Mouse (Mus musculus): ENCODE data around the gene Barx1. TPM values are rescaled to one million over a fixed set of nuclear protein-coding genes. Genes with fewer than 3 reads are reported as not detected.

Gene Barx1
- total and polyA plus RNA-seq, 3 experiments, result not detected

DNA sequence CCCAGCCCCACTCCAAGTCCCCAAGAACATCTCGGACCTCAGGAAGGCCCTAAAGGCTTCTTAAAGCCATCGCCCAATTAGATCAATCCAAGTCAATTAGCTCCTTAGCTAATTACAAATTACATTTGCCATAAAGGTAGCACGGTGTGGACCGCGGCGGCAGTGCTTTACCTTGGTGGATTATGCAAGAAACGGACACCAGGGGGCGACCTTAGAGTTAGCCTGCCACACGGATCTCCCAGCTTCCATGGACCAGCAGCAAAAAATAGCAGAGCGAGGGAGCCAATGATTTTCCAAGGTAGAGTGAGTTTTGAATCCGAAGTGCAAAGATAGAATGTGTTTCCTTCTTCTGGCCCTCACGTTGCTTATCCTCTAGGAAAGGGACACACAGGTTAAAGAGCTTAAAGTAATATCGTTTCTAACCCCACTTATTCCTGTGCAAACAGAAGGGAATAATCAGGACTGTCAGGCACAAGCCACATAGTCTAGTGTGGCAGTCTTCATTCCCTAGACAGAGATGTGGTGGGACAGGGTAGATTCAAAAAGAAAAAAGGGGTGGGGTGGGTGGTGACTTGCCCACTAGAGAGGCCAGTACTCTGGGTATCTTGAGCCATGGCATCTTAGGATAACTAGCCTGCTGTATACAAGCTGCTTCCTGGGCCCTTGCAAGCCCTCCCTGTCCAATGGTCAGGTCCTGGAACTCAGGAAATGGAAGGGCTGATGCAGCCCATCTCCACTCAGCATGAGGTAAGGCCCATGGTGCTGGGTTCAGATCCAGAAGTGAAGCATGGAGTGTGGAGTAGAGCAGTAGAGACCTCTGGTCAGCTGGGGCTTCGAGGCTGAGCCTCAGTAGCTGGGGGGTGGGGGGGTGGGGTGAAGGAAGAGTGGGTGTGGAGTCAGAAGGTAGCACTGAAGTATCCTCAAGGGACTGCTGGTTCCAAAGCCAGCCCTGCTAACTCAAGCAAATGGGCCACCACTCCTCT lies 8.7 kb upstream of the Barx1 start (continued):
- TF ChIP-seq SIN3A (IDR thresholded peaks at IDR 0.05; ENCODE audit: low read length) (no peak), MYC (IDR thresholded peaks at IDR 0.05; ENCODE audit: low read depth, low read length) (no peak)

DNA sequence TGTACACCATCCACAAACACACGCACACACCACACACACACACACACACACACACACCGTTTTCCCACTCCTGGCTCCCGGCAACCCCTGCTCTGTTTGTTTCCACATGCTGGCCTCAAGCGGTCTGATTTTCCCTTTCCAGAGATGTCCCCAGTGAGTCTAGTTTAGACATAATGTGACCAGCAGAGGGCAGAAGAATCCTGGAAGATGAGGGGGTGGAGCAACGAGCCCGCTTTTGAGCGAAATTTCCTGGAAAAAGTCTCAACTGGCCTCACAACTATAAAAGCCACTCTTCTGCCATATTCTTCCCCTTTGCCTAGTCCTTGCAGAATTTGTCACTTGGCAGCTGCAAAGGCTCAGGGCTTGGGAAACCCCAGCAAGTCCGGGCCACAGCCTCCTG lies 7.2 kb upstream of the Barx1 start:
- no peak overlapping the region for H3K27ac ChIP-seq (ENCODE audit: control insufficient read depth, low read depth, low read length)
- H3K27me3 ChIP-seq (ENCODE audit: control insufficient read depth in 1 of 2, insufficient read depth in 2 of 2, low read length in 2 of 2), result no peaks in the 10 kb centered on the region
- no peak for TF ChIP-seq KAT2A (conservative IDR thresholded peaks at IDR 0.05; ENCODE audit: low read depth, low read length)
- TF ChIP-seq ZC3H11A (IDR thresholded peaks at IDR 0.05; ENCODE audit: low read depth, low read length), result peak; percentile 78
- 0 out of 2 replicates have a peak, but pooled peaks have one; percentile 32 for TF ChIP-seq MYC (IDR thresholded peaks at IDR 0.05; ENCODE audit: low read depth, low read length)
- TF ChIP-seq POLR2AphosphoS2 (IDR thresholded peaks at IDR 0.05; ENCODE audit: low read length), result no peak
- TF ChIP-seq CTCF (IDR thresholded peaks at IDR 0.05 in 2 of 3, conservative IDR thresholded peaks at IDR 0.05 in 1 of 3; ENCODE audit: control insufficient read depth in 1 of 3, insufficient read depth in 1 of 3, low read depth in 2 of 3, low read length in 3 of 3, poor library complexity in 1 of 3, severe bottlenecking in 1 of 3), result peak; percentile 50 to 95 (median 75)
- no peak for TF ChIP-seq ZNF384 (IDR thresholded peaks at IDR 0.05; ENCODE audit: low read depth, low read length)
- TF ChIP-seq CHD1 (IDR thresholded peaks at IDR 0.05; ENCODE audit: low read depth, low read length), result no peak
- peak; percentile 83 for TF ChIP-seq RAD21 (IDR thresholded peaks at IDR 0.05; ENCODE audit: low read depth, low read length)
- no peak for TF ChIP-seq MEF2A (IDR thresholded peaks at IDR 0.05; ENCODE audit: extremely low read depth, insufficient replicate concordance, low read depth, low read length, poor library complexity, severe bottlenecking)
- peak; percentile 93 for TF ChIP-seq SMC3 (IDR thresholded peaks at IDR 0.05; ENCODE audit: low read depth, low read length)
- TF ChIP-seq ZMIZ1 (IDR thresholded peaks at IDR 0.05; ENCODE audit: low read depth, low read length), result no peak
- no peak for TF ChIP-seq POLR2A (IDR thresholded peaks at IDR 0.05; ENCODE audit: control insufficient read depth in 1 of 2, insufficient read depth in 1 of 2, low read depth in 1 of 2, low read length in 2 of 2, poor library complexity in 1 of 2)
- DNase-seq (ENCODE audit: low read depth, low spot score), result peak; percentile 74
- H3K4me1 ChIP-seq (ENCODE audit: control insufficient read depth in 1 of 2, insufficient read depth in 2 of 2, low read length in 2 of 2), result peaks cover 0 to 21% of the 10 kb centered on the region in 2 experiments; a peak in 2 of 4 replicates
- peaks cover 0 to 10% of the 10 kb centered on the region in 2 experiments; a peak in 2 of 4 replicates for H3K36me3 ChIP-seq (ENCODE audit: control insufficient read depth in 1 of 2, insufficient read depth in 2 of 2, low read length in 2 of 2)
- no peaks in the 10 kb centered on the region for H3K79me2 ChIP-seq (ENCODE audit: control insufficient read depth, insufficient read depth, low read length, poor library complexity)
- no peak overlapping the region for H3K9ac ChIP-seq (ENCODE audit: control insufficient read depth, low read depth, low read length, poor library complexity, severe bottlenecking)
- no peaks in the 10 kb centered on the region for H3K9me3 ChIP-seq (replicated peaks; ENCODE audit: insufficient read depth, low read length)
- H3K4me3 ChIP-seq (ENCODE audit: control insufficient read depth in 1 of 2, insufficient read depth in 1 of 2, low read depth in 2 of 2, low read length in 2 of 2), result no peak overlapping the region

DNA sequence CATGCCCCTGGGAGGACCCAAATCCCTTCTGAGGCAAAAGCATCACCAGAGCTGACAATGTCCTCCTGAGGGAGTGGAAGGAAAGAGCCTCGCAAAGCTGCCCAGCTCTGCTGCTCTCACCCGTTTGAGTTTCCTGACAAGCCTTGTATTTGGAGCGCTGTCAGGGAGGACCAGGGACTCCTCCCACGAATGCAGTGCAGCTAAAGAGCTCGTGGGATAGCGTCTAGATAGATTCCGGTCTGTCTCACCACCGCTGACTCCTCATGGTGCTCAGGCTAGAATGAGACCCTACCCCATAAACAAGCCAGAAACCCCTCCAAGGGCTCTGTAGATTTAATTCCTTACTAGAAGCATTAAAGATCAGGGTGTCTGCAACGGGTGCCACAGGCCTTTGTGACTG lies 5.0 kb upstream of the Barx1 start:
- Histone ChIP-seq H3K36me3 (ENCODE audit: control insufficient read depth in 1 of 2, insufficient read depth in 2 of 2, low read length in 2 of 2) (no peaks in the 10 kb centered on the region; a peak in 1 of 4 replicates), H3K27me3 (ENCODE audit: control insufficient read depth in 1 of 2, insufficient read depth in 2 of 2, low read length in 2 of 2) (no peaks in the 10 kb centered on the region), H3K9ac (ENCODE audit: control insufficient read depth, low read depth, low read length, poor library complexity, severe bottlenecking) (no peak overlapping the region), H3K79me2 (ENCODE audit: control insufficient read depth, insufficient read depth, low read length, poor library complexity) (no peaks in the 10 kb centered on the region), H3K27ac (ENCODE audit: control insufficient read depth, low read depth, low read length) (no peak overlapping the region), H3K4me3 (ENCODE audit: control insufficient read depth in 1 of 2, insufficient read depth in 1 of 2, low read depth in 2 of 2, low read length in 2 of 2) (no peak overlapping the region), H3K4me1 (ENCODE audit: control insufficient read depth in 1 of 2, insufficient read depth in 2 of 2, low read length in 2 of 2) (peaks cover 0 to 13% of the 10 kb centered on the region in 2 experiments; a peak in 1 of 4 replicates), H3K9me3 (replicated peaks; ENCODE audit: insufficient read depth, low read length) (no peaks in the 10 kb centered on the region)
- TF ChIP-seq CHD1 (IDR thresholded peaks at IDR 0.05; ENCODE audit: low read depth, low read length) (no peak), BHLHE40 (IDR thresholded peaks at IDR 0.05; ENCODE audit: borderline replicate concordance, low read depth, low read length) (no peak), CTCF (IDR thresholded peaks at IDR 0.05 in 2 of 3, conservative IDR thresholded peaks at IDR 0.05 in 1 of 3; ENCODE audit: control insufficient read depth in 1 of 3, insufficient read depth in 1 of 3, low read depth in 2 of 3, low read length in 3 of 3, poor library complexity in 1 of 3, severe bottlenecking in 1 of 3) (no peak), USF1 (IDR thresholded peaks at IDR 0.05; ENCODE audit: low read depth, low read length) (no peak), MAX (IDR thresholded peaks at IDR 0.05; ENCODE audit: low read length) (no peak), GATA1 (IDR thresholded peaks at IDR 0.05; ENCODE audit: low read depth, low read length) (no peak), ETS1 (IDR thresholded peaks at IDR 0.05; ENCODE audit: low read depth, low read length) (no peak), UBTF (IDR thresholded peaks at IDR 0.05; ENCODE audit: borderline replicate concordance, insufficient read depth, low read depth, low read length) (no peak), MEF2A (IDR thresholded peaks at IDR 0.05; ENCODE audit: extremely low read depth, insufficient replicate concordance, low read depth, low read length, poor library complexity, severe bottlenecking) (no peak), GABPA (IDR thresholded peaks at IDR 0.05; ENCODE audit: low read depth, low read length) (no peak), SMC3 (IDR thresholded peaks at IDR 0.05; ENCODE audit: low read depth, low read length) (no peak), ZMIZ1 (IDR thresholded peaks at IDR 0.05; ENCODE audit: low read depth, low read length) (no peak), POLR2AphosphoS2 (IDR thresholded peaks at IDR 0.05; ENCODE audit: low read length) (no peak), TAL1 (IDR thresholded peaks at IDR 0.05; ENCODE audit: low read length) (no peak), MAFK (IDR thresholded peaks at IDR 0.05; ENCODE audit: borderline replicate concordance, low read depth, low read length) (no peak), KAT2A (conservative IDR thresholded peaks at IDR 0.05; ENCODE audit: low read depth, low read length) (no peak), MYB (IDR thresholded peaks at IDR 0.05; ENCODE audit: low read depth, low read length) (no peak)
- DNase-seq (ENCODE audit: low read depth, low spot score), result no peak

Data from MEL (cell line).